Mouse (Mus musculus) 416B (cell line): ENCODE results near the gene Dner.
A peak's percentile ranks its signal among the peaks of the same experiment; 100 is the strongest.

Source experiments
- DNase-seq: peaks from one replicate; pipeline ENCODE4 v3.0.0; 2011; ENCODE audit warnings: low read depth

Dner gene

DNA sequence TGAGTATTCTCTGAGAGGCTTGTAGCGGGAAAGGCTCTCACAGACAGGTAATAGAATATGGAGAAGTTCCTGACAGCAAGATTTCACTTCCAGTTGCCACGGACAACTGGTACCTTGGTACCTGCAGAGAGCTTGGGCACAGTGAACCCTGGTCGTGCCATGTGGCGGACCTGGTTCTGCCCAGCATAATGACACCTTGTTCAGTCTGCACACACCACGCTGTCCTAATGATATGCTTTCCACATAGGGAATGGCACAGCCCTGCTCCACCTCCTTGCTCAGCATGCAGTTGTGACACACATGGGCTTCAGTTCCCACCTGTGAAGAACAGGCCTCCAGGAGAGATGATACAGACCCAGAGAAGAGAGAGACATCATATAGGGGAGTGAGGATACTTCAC lies 253.0 kb downstream of the Dner start:
- no peak for DNase-seq

DNA sequence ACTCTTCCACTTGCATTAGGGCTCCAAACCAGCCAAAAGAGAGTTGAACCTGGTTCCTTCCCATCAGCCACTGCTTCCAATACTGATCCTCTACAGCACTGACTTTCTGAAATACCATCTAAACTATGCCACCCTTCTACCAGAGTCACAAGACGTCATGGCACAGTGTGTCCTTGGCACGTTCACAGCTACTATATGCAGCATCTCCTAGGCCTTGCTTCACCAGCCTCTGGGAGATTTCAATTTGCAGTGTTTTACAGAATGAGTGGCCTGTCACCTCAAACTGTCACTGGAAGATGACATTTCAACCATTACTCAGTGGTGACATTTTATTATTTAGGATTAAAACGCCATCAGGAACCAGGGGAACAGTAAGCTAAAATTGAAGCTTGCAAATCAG lies 254.6 kb downstream of the Dner start:
- no peak for DNase-seq

DNA sequence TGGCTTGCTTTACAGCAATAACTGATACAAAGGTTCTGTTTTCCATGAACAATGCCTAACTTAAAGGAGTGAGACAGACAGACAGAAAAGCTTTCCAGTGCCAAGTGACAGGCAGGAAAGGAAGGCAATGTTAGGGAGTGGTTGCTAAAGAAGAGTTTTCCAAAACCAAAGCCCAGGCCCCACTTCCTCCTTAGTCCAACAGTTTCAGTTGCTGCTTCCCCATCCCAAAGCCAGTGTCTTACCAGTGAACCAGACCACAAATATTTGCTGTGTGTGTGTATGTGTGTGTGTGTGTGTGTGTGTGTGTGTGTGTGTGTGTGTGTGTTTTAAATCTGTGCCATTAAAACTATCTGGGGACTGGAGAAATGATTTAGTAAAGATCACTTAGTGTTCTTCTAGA lies 258.5 kb downstream of the Dner start:
- no peak for DNase-seq

DNA sequence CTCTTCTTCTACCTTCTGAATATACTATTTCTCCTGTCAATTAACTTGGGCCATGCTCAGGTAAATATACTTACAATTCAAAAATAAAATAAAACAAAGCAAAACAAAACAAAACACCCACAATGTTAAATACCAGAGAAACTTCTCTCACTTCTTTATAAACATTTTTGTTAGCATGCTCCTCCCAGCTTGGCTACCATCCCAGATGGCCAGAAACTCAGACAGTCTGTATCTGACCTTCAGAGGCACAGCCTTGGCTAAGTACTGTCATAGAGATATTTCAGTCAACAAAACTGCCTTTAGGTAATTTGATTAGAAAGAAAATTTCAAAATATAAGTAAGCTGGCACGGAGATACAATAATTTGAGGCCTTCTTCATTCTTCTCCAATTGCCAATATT lies 259.7 kb downstream of the Dner start:
- no peak for DNase-seq

DNA sequence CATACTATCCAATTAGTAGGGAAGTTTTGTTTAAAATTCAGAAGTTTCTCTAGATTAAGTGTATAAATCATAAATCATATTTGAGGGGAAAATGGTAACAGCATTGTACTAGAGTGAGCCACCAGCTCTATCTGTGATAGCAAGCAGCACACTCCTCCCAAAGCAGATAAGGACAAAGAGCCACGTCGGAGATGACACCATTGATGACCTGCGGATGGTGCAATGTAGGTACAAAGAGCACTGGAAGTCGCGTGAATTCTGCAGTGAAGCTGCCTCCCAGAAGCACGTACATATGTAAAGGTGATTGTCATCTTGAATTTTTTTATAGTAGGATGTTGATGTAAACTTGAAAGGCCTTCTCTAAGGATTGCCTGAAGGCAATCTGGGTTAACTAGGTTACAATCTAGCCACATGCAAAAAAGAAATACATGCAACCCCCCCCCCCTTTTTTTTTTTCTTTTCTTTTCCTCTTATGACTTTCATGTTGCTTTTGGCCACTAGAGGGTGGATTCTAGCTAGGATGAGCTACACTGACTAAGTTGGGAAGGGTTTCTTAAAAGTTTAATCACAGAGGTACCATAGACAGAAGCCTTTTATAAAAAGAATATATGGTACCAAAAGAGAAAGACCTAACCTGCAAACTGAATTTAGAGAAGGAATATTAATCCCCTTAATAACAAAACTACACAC lies 262.6 kb downstream of the Dner start:
- peak; percentile 12 for DNase-seq

DNA sequence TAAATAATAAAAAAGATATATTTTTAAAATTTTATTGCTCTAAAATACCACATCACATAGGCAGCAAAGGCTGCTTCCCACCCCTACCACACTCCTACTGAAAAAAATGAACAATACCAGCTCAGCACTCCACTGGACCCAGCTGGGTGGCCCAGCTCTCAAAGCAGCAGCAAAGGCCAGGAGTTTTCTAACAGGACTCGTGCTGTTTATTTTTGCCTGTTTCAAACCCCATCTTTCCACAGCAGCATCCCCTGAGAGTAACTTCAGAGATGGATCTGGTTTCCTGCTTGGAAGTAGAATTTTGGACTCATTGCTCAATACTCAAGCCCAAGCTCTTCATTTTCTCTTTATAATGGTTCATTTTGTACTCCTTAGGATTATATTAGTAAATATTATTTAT lies 263.7 kb downstream of the Dner start:
- DNase-seq, result no peak

DNA sequence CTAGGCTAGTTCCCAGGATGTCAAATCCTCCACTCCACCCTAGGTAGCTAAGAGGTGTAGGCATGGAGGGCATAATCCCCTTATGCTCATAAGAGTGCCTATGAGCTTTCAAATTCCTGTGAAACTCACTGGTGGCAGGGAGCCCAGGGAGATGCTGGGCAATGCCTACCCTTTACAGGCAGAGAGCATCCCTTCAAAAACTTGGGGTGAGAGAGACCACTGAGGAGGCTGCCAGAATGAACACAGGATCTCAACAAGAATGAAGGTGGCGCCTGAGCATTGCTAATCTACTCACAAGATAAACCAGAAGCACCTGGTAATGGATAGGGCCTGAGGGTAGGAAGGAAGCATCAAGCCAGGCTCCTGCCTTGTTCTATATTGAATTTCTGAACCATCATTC lies 267.7 kb downstream of the Dner start:
- DNase-seq, result no peak

DNA sequence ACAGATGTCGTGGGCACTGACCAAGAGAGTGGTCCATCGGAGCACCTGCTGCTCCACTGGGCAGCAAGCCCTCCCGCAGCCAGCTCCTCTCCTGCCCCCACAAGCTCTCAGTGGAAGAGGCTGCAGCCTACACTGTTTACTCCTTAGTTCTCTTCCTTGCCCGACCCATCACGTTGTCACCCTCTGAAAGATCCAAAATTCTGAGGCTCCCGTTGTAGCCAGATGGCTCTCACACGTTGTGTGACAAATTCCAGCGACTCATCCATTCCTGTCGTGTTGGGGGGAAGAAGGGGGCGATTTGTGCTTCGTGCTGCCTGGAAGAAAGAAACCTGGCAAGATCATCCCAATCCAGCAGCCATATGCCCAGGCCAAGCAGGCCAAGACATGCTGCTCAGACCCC lies 268.3 kb downstream of the Dner start:
- DNase-seq, result no peak

DNA sequence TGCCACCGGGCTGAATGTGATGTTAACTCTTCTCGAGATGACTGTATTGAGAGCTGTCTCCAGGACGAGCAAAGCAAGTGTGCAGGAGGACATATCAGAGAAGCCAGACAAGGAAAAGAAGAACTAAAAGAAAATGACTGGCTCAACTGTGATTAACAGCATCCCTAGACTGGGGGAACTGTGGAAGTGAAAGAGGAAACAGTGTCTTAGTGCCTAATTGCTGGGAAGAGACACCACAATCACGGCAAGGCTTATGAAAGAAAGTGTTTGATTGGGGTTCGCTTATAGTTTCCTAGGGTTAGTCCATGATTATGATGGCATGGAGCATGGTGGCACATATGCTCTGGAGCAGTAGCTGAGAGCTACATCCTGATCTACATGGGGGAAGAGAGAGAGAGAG lies 269.3 kb downstream of the Dner start:
- DNase-seq, result no peak

DNA sequence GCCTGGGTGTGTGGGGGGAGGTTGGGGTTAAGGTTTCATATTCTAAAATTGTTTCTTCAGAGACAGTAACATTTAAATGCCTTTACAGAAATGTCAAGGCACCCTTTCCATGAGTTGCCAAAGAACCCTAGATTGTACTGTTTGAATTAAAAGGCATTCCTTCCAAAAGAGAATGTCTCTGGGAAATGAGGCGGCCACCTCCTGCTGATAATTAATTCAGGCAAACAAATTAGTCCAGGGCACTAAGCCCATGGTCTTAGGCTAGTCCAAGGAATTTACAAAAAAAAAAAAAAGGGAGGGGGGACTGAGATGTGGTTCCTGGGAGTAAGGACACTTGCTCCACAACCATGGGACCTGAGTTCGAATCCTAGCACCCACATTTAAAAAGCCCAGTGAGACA lies 273.1 kb downstream of the Dner start:
- no peak for DNase-seq

DNA sequence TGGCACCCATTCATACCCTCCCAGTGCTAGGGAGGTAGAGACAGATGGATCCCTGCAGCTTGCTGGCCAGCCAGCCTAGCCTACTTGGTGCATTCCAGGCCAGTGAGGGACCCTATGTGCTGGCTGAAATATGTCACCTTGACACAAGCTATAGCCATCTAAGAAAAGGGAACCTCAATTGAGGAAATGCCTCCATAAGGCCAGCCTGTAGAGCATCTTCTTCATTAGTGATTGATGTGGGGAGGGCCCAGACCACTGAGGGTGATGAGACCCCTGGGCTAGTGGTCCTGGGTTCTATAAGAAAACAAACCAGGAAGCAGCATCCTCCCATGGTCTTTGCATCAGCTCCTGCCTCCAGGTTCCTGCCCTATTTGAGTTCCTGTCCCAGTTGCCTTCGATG lies 274.2 kb downstream of the Dner start:
- no peak for DNase-seq

DNA sequence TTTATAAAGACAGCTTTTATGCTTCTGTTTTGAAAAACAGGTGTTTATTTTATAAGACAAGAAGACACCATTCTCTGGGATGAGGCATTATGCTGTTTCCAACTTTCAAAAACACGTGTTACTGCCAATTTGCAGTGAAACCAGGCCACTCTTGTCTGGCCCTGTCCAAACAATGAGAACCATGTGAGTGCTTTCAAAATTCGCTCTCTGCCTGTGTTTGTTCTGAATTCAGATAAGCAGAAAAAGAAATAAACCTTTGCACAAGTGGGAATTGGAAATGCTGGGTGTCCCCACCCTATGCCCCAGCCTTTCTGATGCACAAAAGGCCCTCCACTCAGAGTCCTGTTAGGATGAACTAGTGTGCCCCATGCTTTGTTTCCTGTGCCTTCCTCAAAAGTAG lies 276.6 kb downstream of the Dner start:
- DNase-seq, result no peak

DNA sequence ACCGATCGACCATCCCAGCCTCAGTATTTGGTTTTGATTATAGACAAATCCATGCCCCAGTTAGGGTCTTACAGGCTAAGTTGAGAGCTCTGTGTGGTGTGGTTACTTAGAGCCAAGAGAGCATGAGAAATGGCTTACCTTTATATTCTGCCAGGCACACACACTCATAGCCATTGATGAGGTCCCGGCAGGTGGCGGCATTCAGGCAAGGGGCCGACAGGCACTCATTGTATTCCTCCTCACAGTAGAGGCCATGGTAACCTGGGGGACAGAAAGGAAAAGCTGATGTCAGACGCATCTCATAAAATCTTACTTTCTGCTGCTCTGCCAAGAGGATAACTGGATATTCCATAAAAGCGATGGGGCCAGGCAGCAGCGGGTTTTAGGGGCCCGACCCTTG lies 277.5 kb downstream of the Dner start:
- DNase-seq, result no peak

DNA sequence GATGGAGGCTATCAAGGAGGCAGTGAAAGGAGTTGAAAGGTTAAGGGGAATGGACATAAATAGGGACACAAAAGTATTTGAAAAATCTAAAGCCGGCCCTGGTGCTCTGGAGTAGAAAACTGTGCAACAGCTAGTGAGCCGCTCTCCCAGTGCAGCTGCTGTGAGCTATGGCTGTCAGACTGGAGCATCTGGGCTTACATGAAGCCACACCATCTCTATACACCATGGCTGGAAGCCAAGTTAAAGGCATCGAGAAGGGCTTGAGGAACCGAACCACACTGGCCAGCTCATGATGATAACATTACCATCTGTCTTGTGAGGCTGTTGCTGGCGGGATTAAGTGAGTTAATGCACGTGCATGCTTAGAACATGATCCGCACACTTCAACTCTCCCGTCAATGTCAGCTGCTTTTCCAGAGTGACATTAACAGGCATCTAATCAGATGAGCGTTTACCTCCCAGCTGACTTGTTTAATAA lies 278.2 kb downstream of the Dner start:
- no peak for DNase-seq

DNA sequence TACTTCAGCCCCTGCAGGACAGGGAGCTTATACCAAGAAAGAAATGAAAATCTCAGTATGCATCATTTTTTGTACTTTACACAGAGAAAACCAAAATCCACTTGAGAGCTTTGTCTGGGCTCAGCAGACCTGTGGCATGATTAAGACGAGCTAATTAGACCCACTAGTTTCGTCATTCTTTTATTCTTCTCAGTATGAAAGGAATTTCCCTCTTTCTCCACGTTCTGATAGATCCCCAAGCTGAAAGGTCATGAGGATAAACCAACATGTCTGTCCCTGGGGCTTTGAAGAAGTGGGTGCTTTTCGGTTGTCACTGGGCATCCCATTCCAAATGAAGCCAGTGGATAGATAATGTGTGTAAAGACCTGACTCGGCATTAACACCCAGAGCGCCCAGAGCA lies 278.7 kb downstream of the Dner start:
- no peak for DNase-seq

DNA sequence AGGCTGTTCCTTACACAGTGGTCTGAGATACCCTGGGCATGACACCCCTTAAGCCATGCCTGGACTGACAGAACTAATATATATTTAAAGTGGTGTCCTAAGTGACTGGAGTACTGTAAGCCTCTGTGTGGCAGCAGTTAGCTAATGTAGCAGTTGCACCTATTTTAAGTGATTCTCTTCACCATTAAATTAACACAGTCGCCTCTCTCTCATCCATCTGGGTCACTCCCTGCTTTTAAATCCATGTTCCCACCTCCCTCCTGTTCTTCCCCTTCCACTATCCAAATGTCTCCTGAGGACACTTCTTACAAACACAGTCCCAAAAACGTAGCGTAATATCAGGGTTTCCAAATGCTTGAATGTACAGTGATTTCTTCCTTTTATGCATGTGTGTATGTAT lies 281.6 kb downstream of the Dner start:
- DNase-seq, result no peak

DNA sequence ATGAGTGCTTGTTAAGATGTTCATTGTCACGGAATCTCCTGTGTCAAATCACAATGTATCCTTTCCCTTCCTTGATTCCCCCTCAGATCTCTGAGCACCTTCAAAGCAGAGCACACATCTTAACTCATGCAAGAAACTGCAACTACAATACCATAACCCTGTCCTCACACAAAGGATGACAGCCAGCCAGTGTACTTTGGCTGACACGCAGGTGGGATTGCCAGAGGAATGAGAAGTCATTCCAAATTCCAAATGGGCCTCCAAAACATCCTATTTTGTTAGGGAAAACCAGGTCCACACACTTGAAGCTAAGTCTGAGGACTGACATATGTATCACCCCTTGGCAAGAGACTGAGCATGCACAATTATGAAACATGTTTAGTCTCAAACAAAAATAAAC lies 286.5 kb downstream of the Dner start:
- DNase-seq, result no peak

DNA sequence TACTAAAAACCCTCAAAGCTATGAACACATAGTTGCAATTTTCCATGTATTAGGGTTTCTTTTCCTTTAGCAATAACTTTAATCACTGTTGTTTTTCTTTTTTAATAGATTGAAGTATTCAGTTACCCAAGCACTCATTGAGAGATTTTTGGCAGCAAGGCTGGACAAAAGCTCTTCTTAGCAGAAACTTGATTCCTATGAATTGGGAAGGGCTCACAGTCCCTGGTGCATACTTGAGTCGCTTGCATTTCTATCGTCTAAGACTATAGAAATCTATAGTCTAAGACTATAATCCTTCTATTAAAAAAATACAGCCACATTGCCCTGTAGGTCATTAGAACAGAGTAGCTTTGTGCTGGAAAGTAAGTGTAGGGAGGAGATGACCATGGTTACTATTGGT lies 287.1 kb downstream of the Dner start:
- no peak for DNase-seq

DNA sequence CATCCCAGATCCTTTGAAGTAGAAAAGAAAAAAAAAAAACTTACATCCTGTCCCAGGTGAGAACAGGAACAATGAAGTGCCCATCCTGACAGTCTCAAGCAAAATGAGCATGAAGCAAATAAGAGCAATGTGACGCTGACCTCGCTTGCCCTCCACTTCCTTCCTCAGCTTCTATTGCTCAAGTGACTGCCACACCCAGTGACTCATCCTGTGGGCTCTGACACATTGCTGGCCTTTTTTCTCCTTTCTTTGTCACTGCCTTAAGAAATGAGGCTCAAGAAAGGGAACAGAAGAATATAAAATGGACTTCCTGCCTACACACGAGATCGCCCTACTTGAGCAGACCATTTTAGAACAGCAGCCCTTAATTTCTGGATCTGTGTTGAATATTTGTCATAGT lies 289.1 kb downstream of the Dner start:
- peak; percentile 96 for DNase-seq

DNA sequence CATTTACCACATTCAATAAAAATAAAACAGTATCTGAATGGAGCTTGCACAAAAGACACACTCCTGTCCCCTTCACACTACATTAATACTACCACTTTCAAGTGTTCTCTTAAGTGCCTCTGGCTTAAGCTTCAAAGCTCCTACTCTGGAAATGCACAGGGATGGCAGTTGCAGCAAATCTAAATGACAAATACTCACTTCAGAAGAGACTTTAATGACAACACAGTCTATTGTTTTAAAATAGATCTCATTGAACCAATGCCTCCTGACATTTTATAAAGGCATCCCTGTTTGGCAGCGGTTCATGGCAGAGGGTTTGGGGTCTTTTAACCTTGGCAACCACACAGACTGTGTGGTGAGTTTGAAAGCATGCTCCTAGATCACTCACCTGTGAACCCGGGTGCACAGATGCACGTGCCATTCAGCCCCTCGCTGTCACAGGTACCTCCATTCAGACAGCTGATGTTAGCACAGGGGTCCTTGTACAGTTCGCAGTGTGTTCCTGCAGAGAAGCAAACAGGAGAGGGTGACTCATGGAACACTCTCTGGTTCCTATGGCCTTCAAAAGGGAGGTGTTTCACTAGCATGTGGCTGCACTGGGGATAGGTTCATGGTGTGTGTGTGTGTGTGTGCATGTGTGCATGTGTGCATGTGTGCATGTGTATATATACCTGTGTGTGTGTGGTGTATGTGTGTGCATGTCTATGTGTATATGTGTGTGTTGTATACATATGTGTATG lies 290.3 kb downstream of the Dner start:
- DNase-seq, result peak; percentile 61

DNA sequence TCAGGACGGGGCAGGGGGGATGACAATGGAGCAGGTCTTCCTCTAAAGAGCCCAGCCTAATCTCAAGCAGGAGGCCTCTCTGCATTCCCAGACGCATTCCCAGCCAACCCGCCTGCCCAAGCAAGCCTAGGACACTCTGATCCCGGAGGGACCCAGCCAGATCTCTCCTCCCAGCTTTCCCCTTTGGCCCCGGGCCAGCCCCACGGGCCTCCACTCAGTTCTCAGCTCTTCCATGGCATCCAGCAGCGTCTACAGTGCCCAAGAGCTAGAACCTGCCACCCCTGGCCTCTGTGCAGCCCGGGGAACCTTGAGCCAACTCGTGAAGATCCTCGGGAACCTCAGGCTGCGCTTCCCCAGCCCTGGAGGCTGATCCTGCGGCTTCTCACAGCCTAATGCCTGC lies 291.1 kb downstream of the Dner start:
- no peak for DNase-seq

DNA sequence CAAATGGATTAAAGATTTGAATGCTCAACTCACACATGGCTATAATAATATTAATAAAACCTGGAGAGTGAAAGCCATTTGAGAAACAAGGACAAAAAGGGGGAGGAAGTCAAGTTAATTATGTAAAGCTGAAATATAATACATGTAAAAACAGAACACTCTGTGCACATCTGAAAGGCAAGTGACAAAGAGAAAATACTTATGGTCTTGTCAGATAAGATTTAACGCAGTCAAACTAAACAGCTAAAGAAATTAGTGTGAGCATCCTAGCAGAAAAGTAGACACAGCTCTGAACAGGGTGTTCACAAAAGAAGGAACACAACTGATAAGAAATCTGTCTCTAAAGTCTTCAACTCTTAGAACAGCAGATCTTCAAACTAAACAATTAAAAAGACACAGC lies 293.9 kb downstream of the Dner start:
- DNase-seq, result no peak

DNA sequence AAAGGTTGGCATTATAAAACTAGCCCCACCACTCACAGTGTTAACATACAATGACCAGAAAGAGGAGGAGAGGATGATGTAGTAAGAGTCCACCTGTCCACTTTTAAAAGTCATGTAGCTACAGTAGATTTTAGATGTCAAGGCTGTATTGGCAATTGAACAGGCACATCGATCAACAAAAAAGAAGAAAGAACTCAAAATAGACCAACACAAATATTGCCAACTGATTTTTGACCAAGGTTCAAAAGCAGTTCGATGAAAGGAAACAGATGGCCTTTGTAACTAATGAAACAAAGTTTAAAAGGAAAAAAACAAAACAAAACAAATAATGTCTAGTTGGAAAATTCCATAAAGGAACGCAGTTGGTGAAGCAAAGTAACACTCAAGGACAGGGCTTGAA lies 296.4 kb downstream of the Dner start:
- DNase-seq, result no peak

DNA sequence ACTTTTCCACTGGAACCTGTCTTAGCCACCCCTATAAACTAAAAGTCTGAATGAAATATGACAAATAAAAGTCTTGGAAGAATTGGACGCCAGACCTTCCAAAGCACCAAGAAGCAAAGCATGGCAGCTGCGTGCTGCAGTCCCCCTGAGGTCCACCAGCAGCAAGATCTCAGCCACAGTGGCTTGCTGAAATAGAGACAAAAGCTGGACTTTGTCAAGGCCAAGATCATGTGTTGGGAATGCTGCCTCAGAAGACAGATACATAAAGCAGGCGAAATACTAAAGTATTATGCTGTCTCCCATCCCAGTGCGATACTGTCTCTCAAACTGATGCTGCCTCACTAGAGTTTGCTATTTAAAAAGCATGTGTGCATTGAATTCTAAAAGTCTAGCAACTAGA lies 296.9 kb downstream of the Dner start:
- no peak for DNase-seq
